Mouse (Mus musculus): ENCODE measurements around the gene Prpf18.

DNA sequence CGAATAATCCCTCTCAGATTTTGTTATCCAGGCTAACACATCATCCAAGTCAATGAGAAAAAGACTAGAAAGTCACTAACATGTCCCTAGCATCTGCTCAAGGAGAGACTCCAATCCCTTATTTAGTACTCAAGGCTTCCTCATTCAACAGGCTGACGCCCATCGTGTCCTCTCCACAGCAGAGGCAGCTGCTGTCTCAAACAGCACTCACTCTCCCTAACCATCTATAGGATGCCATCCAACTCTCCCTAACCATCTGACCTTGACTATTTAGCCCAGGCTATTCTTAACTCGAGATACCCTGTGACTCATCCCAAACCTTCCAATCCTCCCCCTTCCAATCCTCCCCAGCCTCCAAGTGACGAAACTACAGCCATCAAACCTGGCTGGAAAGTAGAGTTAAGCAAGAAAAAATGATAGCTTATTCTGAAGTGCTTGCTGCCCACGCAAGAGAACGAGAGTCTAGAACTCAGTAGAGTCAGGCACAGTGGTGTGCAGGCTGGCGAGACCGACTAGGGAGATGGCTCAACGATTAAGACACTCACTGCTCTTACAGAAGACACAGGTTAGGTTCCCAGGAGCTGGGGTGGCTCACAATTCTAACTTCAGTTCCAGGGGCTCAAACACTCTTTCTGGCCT lies 21.6 kb downstream of the Prpf18 start:
- TF ChIP-seq GATA1 (IDR thresholded peaks at IDR 0.05; ENCODE audit: borderline replicate concordance, low read length) (no peak), FLI1 (IDR thresholded peaks at IDR 0.05; ENCODE audit: low read length) (no peak)

Measured in megakaryocyte, embryonic 14.5 days (primary cell).